Mouse (Mus musculus) adrenal gland, postnatal 4 days (tissue): ENCODE measurements around the gene Pacsin2. TPM values are rescaled to one million over a fixed set of nuclear protein-coding genes. Genes with fewer than 3 reads are reported as not detected.
A peak's percentile ranks its signal among the peaks of the same experiment; 100 is the strongest.
"Not testable (repeated sequence)": the region's sequence is repeated elsewhere in the genome, so short reads cannot be mapped to it uniquely, and the experiment has no call there.

Experiments used
- DNase-seq, 2 experiments: peaks; one replicate each; pipeline ENCODE4 v3.0.0; 2021 to 2022; ENCODE audit warnings: low spot score in 2 of 2, mixed read lengths in 2 of 2
- long read RNA-seq, 2 experiments: library from polyadenylated mRNA; stranded (forward); transcript quantifications; one replicate each; pipeline ENCODE4 v2.0.0; 2021
- total RNA-seq, 2 experiments: library from RNA; stranded (reverse); gene quantifications; 2 replicates each; pipeline ENCODE4 v1.2.3; 2021

Pacsin2 gene
- 10 to 100 TPM; 80.4 to 80.7 TPM for total RNA-seq
- long read RNA-seq, experiment 1, transcript Pacsin2-203 (11 exons, 3,693 nt), result major isoform, 40 of 64 reads
- long read RNA-seq, experiment 1, partial matches to known transcripts, result 6 of 64 reads
- long read RNA-seq, experiment 1, other reads (novel, unspliced or antisense), result 13 of 64 reads
- long read RNA-seq, experiment 2, transcript Pacsin2-202 (11 exons, 3,186 nt), result minor isoform, 5 of 121 reads
- long read RNA-seq, experiment 2, transcript Pacsin2-203 (11 exons, 3,693 nt), result major isoform, 65 of 121 reads
- long read RNA-seq, experiment 2, partial matches to known transcripts, result 11 of 121 reads
- long read RNA-seq, experiment 2, other reads (novel, unspliced or antisense), result 37 of 121 reads

- peak; percentile 93 to 97 for DNase-seq
These were observed at the start of gene Pacsin2 for GRCm38 (mm10) chr15:83464083-83464904. Gene Pacsin2 (minus strand): TSS chr15:83464606.

DNA sequence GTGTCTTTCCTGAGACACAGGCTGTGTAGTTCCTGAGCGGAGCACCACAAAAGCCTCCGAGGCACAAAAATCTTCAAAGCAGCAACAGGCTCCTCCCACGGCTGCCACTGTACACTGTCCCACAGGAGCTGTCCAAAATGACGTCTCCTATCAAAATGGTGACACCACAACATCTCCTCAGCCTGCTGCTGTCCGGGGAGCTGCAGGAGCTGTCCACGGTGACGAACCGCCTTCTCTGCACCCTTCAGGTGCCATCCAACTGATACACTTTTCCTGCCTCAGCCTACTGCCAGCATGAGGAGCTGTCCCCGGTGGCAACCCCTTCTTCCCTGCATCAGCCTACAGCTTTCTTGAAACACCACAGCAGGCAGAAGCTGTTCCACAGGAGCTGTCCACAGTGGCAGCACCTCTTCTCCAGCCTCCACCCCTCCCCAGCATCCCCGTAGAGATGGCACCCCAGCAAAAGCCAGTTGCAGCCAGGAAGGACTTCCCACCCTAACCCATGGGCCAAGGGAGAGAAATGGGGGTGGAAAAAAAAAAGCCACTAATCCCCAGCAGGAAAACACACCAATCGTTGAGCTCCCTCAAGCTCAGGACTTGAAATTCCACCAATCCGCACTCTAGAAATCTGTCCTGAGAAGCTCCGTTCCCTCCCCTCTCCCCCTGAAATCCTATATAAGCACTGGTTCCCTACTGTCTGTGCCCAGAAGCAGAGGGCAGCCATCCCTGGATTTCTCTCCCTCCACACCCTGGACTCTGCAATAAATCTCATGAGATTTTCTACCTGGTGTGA lies 48.3 kb upstream of the Pacsin2 start:
- no peak for DNase-seq

GRCm38 (mm10) chr15:83510805-83511405 lies 46.5 kb upstream of the Pacsin2 start, which contains the start of gene Ttll1:
Gene Ttll1 (minus strand): TSS chr15:83510893.
- peak; percentile 89 to 91 for DNase-seq

GRCm38 (mm10) chr15:83509950-83510804 lies 45.8 kb upstream of the Pacsin2 start:
- DNase-seq, result no peak

GRCm38 (mm10) chr15:83501483-83501882 lies 37.1 kb upstream of the Pacsin2 start:
- DNase-seq, result not testable (repeated sequence)

DNA sequence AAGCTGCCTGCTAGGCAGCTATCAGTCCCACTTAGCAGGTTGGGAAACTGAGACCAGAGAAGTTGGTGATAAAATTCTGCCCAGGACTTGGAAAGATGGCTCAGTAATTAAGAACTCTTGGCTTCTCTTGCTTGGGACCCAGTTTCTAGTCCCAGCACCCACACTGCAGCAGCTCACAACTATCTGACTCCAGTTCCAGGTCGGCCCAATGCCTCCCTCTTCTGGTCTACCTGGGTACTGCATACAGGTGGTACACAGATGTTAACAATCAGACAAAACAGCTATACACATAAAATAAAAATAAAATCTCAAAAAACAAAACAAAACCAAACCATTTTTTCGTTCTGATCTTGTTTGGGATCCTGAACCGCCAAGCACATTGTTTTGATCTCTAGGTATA lies 35.9 kb upstream of the Pacsin2 start:
- no peak for DNase-seq

DNA sequence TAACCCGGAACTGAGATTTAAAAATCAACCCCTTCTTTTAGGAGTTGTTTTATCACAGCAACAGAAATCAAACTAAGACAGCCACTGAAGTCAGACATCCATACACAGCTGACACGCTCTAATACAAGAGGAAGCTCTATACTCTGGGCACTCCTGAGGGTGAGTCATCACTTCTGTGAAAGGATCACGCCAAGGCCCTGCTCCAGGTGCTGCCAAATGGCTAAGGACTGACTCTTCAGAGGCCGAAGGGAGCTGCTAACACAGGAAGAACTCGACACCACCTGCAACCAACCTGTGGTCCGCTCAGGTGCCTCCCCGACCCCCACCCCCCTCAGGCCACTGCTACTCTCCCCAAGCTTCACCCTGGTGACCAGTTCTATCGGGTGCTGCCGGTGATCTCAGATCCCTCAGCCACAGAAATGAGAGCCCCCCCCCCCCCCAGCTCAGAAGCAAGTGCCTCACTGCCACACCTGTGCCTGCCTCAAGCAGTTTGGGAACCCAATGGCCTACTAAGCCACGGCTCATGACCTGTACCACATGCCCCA lies 34.9 kb upstream of the Pacsin2 start:
- no peak for DNase-seq

GRCm38 (mm10) chr15:83497299-83497698 lies 32.9 kb upstream of the Pacsin2 start:
- DNase-seq, result no peak

DNA sequence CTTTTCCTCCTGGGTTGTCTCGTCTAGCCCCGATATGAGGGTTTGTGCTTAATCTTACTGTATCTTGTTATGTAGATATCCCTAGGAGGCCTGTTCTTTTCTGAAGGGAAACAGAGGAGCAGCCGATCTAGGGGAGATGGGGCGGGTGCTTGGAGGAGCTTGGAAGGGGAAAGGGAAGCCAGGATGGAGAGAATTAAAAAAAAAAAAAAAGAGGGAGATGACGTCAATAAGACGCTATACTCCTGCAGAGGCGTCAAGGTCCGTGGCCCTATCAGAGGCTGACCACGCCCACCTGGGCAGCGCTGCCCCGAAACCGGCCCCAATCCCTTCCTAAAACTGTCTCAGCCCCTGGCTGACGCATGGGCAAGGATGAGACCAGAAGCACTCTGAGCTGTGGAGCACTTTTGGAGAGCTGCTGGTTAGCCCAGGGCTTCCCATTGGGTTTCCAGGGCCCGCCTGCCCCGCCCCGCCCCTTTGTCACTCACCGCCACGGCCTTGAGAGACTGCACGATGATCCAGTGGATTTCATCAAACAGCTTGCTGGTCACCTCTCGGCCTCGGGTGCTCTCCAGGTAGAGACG lies 31.5 kb upstream of the Pacsin2 start:
- DNase-seq, result no peak

- DNase-seq, result no peak
These were observed 30.8 kb upstream of the Pacsin2 start for GRCm38 (mm10) chr15:83495195-83495594.

- DNase-seq, result no peak
These were observed 30.1 kb upstream of the Pacsin2 start for GRCm38 (mm10) chr15:83494572-83494920.

- no peak for DNase-seq
These were observed 29.6 kb upstream of the Pacsin2 start for GRCm38 (mm10) chr15:83493856-83494571.

DNA sequence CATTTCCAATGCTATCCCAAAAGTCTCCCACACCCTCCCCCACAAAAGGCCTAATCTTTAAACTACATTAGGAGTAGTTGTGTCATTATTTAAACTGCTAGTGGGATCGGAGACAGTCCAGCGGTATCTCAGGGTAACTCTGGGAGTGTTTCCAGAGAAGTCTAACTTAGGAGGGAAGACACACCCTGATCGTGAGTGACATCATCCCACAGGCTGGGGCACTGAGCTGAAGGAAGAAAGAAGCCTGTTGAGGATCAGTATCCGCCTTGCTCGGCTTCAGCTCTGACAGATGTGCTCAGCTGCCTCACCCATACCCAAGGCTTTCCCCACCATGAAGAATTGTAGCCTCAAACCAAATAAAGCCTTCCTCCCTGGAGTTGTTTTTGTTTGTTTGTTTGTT lies 27.5 kb upstream of the Pacsin2 start:
- no peak for DNase-seq

GRCm38 (mm10) chr15:83489471-83489870 lies 25.1 kb upstream of the Pacsin2 start:
- no peak for DNase-seq

GRCm38 (mm10) chr15:83487477-83488115 lies 23.2 kb upstream of the Pacsin2 start:
- DNase-seq, result no peak

DNA sequence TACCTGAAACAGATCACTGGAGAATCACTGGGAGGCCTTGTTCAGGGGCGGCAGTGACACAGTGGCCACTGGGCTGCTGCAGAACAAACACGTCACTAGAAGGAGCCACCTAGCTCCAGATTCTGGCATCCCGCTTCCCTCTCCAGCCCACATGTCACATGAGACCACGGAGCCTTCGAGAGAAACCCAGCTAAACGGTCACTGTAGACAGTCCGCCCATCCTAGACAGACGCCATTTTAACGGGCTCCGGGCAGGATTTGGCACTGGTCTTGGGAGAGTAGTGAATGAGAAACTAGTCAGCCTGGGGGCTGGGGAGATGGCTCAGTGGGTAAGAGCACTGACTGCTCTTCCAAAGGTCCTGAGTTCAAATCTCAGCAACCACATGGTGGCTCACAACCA lies 19.9 kb upstream of the Pacsin2 start:
- DNase-seq, result no peak

DNA sequence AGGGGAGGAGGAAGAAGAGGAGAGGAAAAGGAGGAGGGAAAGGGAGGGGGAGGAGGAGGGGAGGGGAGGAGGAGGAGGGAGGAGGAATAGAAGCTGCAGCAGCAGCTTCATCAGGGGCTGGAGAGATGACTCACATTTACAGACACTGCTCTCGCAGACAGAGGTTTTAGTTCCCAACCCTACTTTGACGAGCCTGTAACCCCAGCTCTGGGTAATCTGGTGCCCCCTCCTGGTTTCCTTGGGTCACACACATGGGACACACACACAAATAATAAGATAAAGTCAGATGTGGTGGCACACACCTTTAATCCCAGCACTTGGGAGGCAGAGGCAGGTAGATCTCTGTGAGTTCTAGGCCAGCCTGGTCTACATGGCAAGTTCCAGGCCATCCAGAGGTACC lies 19.1 kb upstream of the Pacsin2 start:
- DNase-seq, result no peak

GRCm38 (mm10) chr15:83482645-83483224 lies 18.3 kb upstream of the Pacsin2 start:
- DNase-seq, result no peak
